Mouse (Mus musculus) spleen, adult 2 months (tissue): ENCODE measurements at regions not wholly inside any gene's neighbourhood (a gene's known extent, or its start where the extent isn't known, plus 50 kb on each side); places are given as distances from the start of the nearest gene placed in this dataset.

Experiments
- CTCF ChIP-seq: fragments of 200-500 bp; IDR thresholded peaks from 2 replicates; pipeline ENCODE4 v1.5.1; 2011; ENCODE audit warnings: mild to moderate bottlenecking, inconsistent platforms; ENCODE audit not compliant: insufficient read depth, insufficient read length, insufficient replicate concordance; ENCODE audit errors: extremely low read depth
- POLR2A ChIP-seq: fragments of 200-500 bp; IDR thresholded peaks from 2 replicates; pipeline ENCODE4 v1.6.1; 2011; ENCODE audit warnings: low read depth, low read length, inconsistent platforms

DNA sequence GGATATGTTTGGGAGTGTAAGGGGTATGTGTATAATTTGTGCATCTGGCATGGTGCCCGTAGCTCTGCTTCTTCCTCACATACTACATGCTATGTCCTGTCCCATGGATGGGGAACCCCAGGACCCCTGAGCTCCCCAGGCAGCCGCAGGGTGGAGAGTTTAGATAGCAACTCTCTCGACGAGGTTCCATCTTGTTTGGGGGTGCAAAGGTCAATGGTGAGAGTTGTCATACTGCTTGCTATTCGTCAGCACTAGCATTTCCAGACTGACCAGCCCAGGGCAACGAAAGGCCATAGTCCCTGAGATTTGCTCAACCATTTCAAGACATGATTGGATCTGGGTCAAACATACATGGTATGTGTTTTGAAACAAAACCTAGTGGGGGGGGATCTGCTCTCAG is 71.4 kb downstream of the Cryaa start:
- TF ChIP-seq POLR2A, result no peak
- no peak for TF ChIP-seq CTCF
